Mouse (Mus musculus) lung, postnatal 0 days (tissue): Measurements from ENCODE around the gene Eepd1. TPM values are rescaled to one million over a fixed set of nuclear protein-coding genes. Genes with fewer than 3 reads are reported as not detected.

Experiments used
- ATAC-seq: fragments of 200-750 bp; cut with Nextera tagmentation; 2 replicates; pipeline ENCODE4 v1.8.0; 2017; ENCODE audit warnings: moderate library complexity
- DNase-seq: peaks from one replicate; pipeline ENCODE4 v3.0.0-alpha.2; 2016; ENCODE audit warnings: low spot score
- H3K27ac ChIP-seq: fragments of 300-500 bp; sonication (generic); 2 replicates; pipeline ENCODE4 v1.5.1; 2014; ENCODE audit warnings: antibody characterized with exemption, mild to moderate bottlenecking, low read length, mixed read lengths
- H3K27me3 ChIP-seq: fragments of 300-500 bp; sonication (generic); replicated peaks from 2 replicates; pipeline ENCODE4 v1.6.1; 2014; ENCODE audit warnings: low read length, mixed read lengths; ENCODE audit not compliant: insufficient read depth
- H3K36me3 ChIP-seq: fragments of 300-500 bp; sonication (generic); 2 replicates; pipeline ENCODE4 v1.6.1; 2014; ENCODE audit warnings: low read length, mixed read lengths; ENCODE audit not compliant: insufficient read depth
- H3K4me1 ChIP-seq: fragments of 300-500 bp; sonication (generic); 2 replicates; pipeline ENCODE4 v1.6.1; 2014; ENCODE audit warnings: antibody characterized with exemption, low read depth, low read length, mixed read lengths; ENCODE audit not compliant: insufficient read depth
- H3K4me2 ChIP-seq: fragments of 300-500 bp; sonication (generic); replicated peaks from 2 replicates; pipeline ENCODE4 v1.6.1; 2014; ENCODE audit warnings: low read depth, mild to moderate bottlenecking, low read length, moderate library complexity, mixed read lengths
- H3K4me3 ChIP-seq: fragments of 300-500 bp; sonication (generic); 2 replicates; pipeline ENCODE4 v1.5.1; 2014; ENCODE audit warnings: low read depth, low read length
- H3K9ac ChIP-seq: fragments of 300-500 bp; sonication (generic); replicated peaks from 2 replicates; pipeline ENCODE4 v1.6.1; 2014; ENCODE audit warnings: low read depth, mild to moderate bottlenecking
- H3K9me3 ChIP-seq: fragments of 300-500 bp; sonication (generic); 2 replicates; pipeline ENCODE4 v1.6.1; 2016; ENCODE audit warnings: low read length, mixed read lengths
- CTCF ChIP-seq: IDR thresholded peaks from 2 replicates; pipeline ENCODE4 v1.5.1; 2016; ENCODE audit warnings: antibody characterized with exemption, mild to moderate bottlenecking
- EP300 ChIP-seq: IDR thresholded peaks from 2 replicates; pipeline ENCODE4 v1.6.1; 2016; ENCODE audit warnings: antibody characterized with exemption, mild to moderate bottlenecking, control low read depth
- WGBS: fragments of 180-500 bp; shearing (Covaris S2); extraction: QIAGEN DNeasy Blood & Tissue Kit; methylation state at CpG from one replicate; pipeline ENCODE4 v1.1.7; 2014; 5-methylcytosine and 5-hydroxymethylcytosine counted together
- polyA plus RNA-seq: library from polyadenylated mRNA; unstranded; fragments of >200 nt; fragmentation: Nextera tagmentation; extraction: Ambion mirVana; gene quantifications from 2 replicates; pipeline ENCODE4 v1.2.1, GENCODE M21; 2015

Gene Eepd1
- polyA plus RNA-seq, 1 experiment from 2014 or later: 19.2 TPM

DNA sequence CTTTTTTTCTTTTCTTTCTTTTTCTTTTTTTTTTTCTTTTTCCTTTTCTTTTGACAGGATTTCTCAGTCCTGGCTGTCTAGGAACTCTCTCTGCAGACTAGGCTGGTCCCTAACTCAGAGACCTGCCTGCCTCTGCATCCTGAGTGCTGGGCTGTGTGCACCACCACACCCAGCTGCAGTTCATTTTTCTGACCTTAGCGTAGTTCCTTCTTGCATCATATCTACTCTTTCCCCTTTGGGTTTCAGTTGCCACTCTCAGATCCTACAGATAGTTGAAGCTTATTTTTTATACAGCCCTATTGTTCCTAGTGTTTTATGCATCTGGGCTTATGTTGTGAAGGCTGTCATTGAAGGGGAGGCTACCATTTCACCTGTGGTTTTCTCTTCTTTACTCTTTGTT lies 79.8 kb downstream of the Eepd1 start:
- Histone ChIP-seq H3K36me3 (no peaks in the 10 kb centered on the region), H3K27me3 (no peaks in the 10 kb centered on the region), H3K9ac (no peak overlapping the region), H3K9me3 (no peaks in the 10 kb centered on the region), H3K4me3 (no peak overlapping the region), H3K4me2 (no peak overlapping the region), H3K4me1 (no peaks in the 10 kb centered on the region; the same call in 1 of the 2 replicates), H3K27ac (no peak overlapping the region)
- no peak for DNase-seq
- no peak for ATAC-seq
- WGBS: 88% methylated on average over 1 of the region's 1 CpGs
- TF ChIP-seq CTCF (no peak), EP300 (no peak)

DNA sequence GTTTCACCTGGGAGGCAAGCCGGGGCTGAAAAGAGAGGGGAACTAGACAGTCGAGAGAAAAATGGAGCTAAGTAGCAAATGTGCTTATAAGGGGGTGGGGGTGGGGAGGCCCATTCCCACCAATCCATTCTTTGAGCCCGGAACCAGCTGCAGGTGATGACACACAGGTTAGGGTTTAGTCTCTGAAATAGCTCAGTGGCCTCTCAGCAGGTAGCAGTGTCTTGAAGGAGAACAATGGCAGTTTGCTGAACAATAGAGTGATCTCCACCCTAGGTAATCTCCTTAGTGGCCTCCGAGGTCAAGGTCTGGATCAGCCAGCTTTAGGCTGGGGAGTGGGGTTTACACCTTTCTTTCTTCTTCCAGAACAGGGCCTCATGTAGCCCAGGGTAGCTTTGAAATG lies 82.5 kb downstream of the Eepd1 start:
- DNase-seq: no peak
- no peak overlapping the region for H3K4me2 ChIP-seq

DNA sequence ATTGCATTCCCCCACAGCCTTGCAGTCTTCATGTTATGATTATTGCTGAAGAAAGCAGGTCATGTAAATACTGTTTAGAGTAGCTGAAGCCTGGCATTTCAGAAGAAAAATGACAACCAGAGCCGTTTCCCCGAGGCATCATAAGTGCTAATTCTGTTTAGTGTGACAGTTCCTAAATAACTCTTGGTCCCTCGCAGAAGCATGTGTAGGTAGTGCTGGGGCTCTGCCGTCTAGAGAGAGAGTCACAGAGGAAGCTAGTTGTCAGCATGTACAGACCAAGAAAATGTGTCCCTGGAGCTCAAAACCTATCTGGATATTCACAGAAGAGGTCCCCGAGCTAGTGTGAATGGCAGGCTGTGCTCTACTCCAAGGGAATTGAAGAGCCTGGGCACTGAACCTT lies 85.7 kb downstream of the Eepd1 start:
- Histone ChIP-seq H3K4me3 (no peak overlapping the region), H3K4me1 (no peaks in the 10 kb centered on the region), H3K9me3 (no peaks in the 10 kb centered on the region), H3K36me3 (no peaks in the 10 kb centered on the region), H3K27ac (no peak overlapping the region), H3K4me2 (no peak overlapping the region), H3K9ac (no peak overlapping the region), H3K27me3 (no peaks in the 10 kb centered on the region)
- 61% methylated on average over 5 of the region's 5 CpGs for WGBS
- ATAC-seq: no peak
- TF ChIP-seq CTCF: no peak
- DNase-seq: no peak

More for the DNA sequence above, 82.5 kb downstream of the Eepd1 start:
- Histone ChIP-seq H3K36me3 (no peaks in the 10 kb centered on the region), H3K4me1 (no peaks in the 10 kb centered on the region; the same call in 1 of the 2 replicates), H3K9ac (no peak overlapping the region), H3K27me3 (no peaks in the 10 kb centered on the region), H3K4me3 (no peak overlapping the region), H3K9me3 (no peaks in the 10 kb centered on the region), H3K27ac (no peak overlapping the region)
- 72% methylated on average over 4 of the region's 4 CpGs for WGBS
- ATAC-seq: no peak
- TF ChIP-seq EP300 (no peak), CTCF (no peak)

DNA sequence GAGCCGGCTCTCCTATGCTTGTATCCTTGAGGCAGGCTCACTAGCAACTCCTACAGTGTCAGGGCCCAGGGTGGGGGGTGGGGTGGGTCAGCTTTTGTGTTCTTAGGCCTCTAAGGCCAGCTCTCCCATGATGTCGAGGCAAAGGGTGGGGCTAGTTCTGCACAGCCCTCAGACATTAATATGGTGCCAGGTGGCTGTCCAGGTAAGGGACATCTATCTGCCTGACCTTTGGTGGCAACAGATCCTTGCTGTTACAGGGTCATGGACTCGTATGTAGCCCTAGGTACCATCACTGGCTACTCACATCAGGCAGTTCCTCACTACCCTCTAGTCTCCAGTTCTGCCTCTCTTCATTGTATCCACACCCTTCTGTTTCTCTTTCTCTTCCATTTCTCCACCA lies 87.4 kb downstream of the Eepd1 start:
- Histone ChIP-seq H3K9me3 (no peaks in the 10 kb centered on the region), H3K4me3 (no peak overlapping the region), H3K4me1 (no peaks in the 10 kb centered on the region), H3K9ac (no peak overlapping the region), H3K36me3 (no peaks in the 10 kb centered on the region), H3K27me3 (no peaks in the 10 kb centered on the region), H3K27ac (no peak overlapping the region), H3K4me2 (no peak overlapping the region)
- 65% methylated on average over 3 of the region's 3 CpGs for WGBS
- DNase-seq (no peak), ATAC-seq (no peak)
- TF ChIP-seq CTCF: no peak
- no peak for TF ChIP-seq EP300

DNA sequence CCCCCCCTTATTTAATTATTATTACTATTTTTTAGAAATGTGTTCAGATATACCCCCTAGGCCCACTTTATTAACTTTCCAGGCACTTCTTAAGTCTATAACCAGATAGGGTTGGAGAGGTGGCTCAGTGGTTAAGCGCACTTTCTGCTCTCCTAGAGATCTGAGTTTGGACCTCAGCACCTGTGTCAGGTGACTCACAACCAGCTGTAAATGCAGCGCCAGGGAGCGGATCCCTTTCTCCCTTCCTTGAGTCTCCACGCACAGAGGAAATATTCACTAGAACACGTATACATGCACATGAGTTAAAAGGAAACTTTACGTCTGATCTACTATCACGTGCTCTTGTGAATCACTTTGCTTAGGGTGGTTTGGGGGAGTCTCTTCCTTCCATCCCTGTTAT lies 88.7 kb downstream of the Eepd1 start:
- Histone ChIP-seq H3K9me3 (no peaks in the 10 kb centered on the region), H3K27me3 (no peaks in the 10 kb centered on the region), H3K4me2 (no peak overlapping the region), H3K9ac (no peak overlapping the region), H3K4me3 (no peak overlapping the region), H3K36me3 (no peaks in the 10 kb centered on the region), H3K27ac (no peak overlapping the region), H3K4me1 (no peaks in the 10 kb centered on the region)
- no peak for TF ChIP-seq EP300
- TF ChIP-seq CTCF: no peak
- ATAC-seq: no peak
- 87% methylated on average over 7 of the region's 7 CpGs for WGBS
- DNase-seq: no peak

DNA sequence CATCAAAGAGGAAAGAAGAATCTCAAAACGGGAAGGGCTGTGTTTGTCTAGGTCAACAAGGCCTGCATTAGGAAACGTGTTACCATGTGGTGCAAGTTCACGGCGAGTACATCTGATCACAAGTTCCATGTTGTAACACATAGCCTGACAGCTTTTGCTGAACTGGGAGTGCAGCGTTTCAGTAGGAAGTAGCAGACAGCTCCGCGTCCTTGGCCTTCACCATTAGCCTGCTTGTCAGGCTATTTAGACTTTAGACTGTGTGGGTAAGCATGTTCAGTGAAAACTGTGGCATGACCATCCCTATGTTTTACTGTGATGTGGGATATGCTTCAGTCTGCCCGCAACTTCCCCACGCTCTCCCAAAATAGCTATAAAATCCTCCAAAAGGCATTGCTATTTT lies 89.1 kb downstream of the Eepd1 start:
- 54% methylated on average over 9 of the region's 9 CpGs for WGBS
- H3K27ac ChIP-seq: no peak overlapping the region
- ATAC-seq: peak; percentile 57

DNA sequence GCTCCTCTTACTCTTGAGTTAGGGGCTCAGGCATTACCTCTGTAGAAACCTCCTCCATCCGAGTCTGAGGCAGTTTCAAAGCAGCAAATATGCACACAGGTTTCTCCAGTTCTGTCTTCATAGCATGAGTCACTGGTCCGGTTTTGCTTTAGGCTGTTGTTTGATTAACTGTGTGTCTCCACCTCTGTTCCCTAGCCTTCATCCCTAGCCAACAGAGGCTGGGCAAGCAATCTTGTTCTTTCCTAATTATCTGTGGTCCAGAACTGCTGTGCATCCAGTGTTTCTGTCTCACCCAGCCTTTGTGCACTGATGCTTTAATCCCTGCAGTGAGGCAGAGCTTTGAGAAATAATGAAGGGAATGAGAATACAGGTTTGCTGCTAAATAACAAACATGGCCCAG lies 90.0 kb downstream of the Eepd1 start:
- H3K4me3 ChIP-seq: no peak overlapping the region
- no peak for TF ChIP-seq CTCF
- TF ChIP-seq EP300: no peak
- no peaks in the 10 kb centered on the region for H3K9me3 ChIP-seq
- H3K9ac ChIP-seq: no peak overlapping the region
- H3K27me3 ChIP-seq: no peaks in the 10 kb centered on the region
- no peak overlapping the region for H3K4me2 ChIP-seq
- 44% methylated on average over 2 of the region's 2 CpGs for whole genome bisulfite sequencing
- no peaks in the 10 kb centered on the region for H3K36me3 ChIP-seq
- DNase-seq: peak; percentile 25
- no peak overlapping the region for H3K27ac ChIP-seq
- no peaks in the 10 kb centered on the region for H3K4me1 ChIP-seq
- peak; percentile 41; the same call in 1 of the 2 replicates for ATAC-seq

More for the DNA sequence above, 89.1 kb downstream of the Eepd1 start:
- Histone ChIP-seq H3K36me3 (no peaks in the 10 kb centered on the region), H3K4me1 (no peaks in the 10 kb centered on the region), H3K4me3 (no peak overlapping the region), H3K4me2 (no peak overlapping the region), H3K9me3 (no peaks in the 10 kb centered on the region), H3K27me3 (no peaks in the 10 kb centered on the region), H3K9ac (no peak overlapping the region)
- TF ChIP-seq CTCF (no peak), EP300 (no peak)
- peak; percentile 58 for DNase-seq
